Mouse (Mus musculus) cortical plate, adult 2 months (tissue): ENCODE results near the gene Ddx25.

Experiments
- CTCF ChIP-seq: fragments of 200-500 bp; IDR thresholded peaks from 2 replicates; pipeline ENCODE4 v1.5.1; 2011; ENCODE audit warnings: mild to moderate bottlenecking, control low read depth, low read length; ENCODE audit not compliant: insufficient read depth; ENCODE audit errors: extremely low read depth
- POLR2A ChIP-seq: fragments of 200-500 bp; IDR thresholded peaks from 2 replicates; pipeline ENCODE4 v1.6.1; 2011; ENCODE audit warnings: mild to moderate bottlenecking, low read length, control low read depth; ENCODE audit not compliant: insufficient read depth; ENCODE audit errors: extremely low read depth

GRCm38 (mm10) chr9:35493733-35494092, 64.6 kb downstream of the Ddx25 start:
- TF ChIP-seq CTCF = no peak
- TF ChIP-seq POLR2A = no peak
